Comparison of ENCODE assay signal across 23 mouse cellular contexts in genomic region chr1:67184134-67184533, GRCm38 (mm10).
DNase-seq lines count a peak whose midpoint lies in the region; ATAC-seq and TF ChIP-seq lines count a peak whose summit lies in the region.
"Had no signal": no experiment of that assay in that cellular context is flagged by ENCODE, and none has a peak within 500 bp of the region (broad histone marks: within the 10 kb centered on the region; RNA-seq: fewer than 3 reads in every experiment).

No protein-coding gene starts in this region.

- no peak overlapping the region for H3K27ac ChIP-seq in kidney, adult 2 months (ENCODE audit: insufficient read depth, low read depth, low read length)
- no peak overlapping the region for H3K27ac ChIP-seq in kidney, embryonic 15.5 days
- H3K27ac ChIP-seq in kidney, postnatal 0 days: no peak overlapping the region
- H3K27ac ChIP-seq: embryonic facial prominence, embryonic 12.5 days; embryonic facial prominence, embryonic 15.5 days; gastrocnemius, adult 2 months; hindbrain, embryonic 12.5 days; hindbrain, embryonic 15.5 days had no signal

- no peak for TF ChIP-seq CTCF in kidney, adult 2 months (conservative IDR thresholded peaks at IDR 0.05; ENCODE audit: insufficient read depth, insufficient read length, low read depth, low read length)
- no peak for TF ChIP-seq CTCF in kidney, postnatal 0 days (IDR thresholded peaks at IDR 0.05; ENCODE audit: low read depth)

- no peaks in the 10 kb centered on the region for H3K27me3 ChIP-seq in kidney, adult 2 months (replicated peaks; ENCODE audit: control insufficient read depth, insufficient read depth, low read length)
- no peaks in the 10 kb centered on the region for H3K27me3 ChIP-seq in kidney, embryonic 15.5 days
- no peaks in the 10 kb centered on the region for H3K27me3 ChIP-seq in kidney, postnatal 0 days (ENCODE audit: insufficient read depth, low read length)
- H3K27me3 ChIP-seq: embryonic facial prominence, embryonic 12.5 days; embryonic facial prominence, embryonic 15.5 days; hindbrain, embryonic 12.5 days; hindbrain, embryonic 15.5 days had no signal

- WGBS in kidney, adult 2 months: 32% methylated on average over 3 of the region's 3 CpGs
- WGBS in kidney, embryonic 15.5 days: 51% methylated on average over 3 of the region's 3 CpGs
- 39% methylated on average over 3 of the region's 3 CpGs for WGBS in kidney, postnatal 0 days

- peak; percentile 84 for ATAC-seq in kidney, embryonic 15.5 days (replicated peaks; ENCODE audit: low FRiP score)
- no peak for ATAC-seq in kidney, postnatal 0 days (replicated peaks; ENCODE audit: low FRiP score, low read depth)
- ATAC-seq: activated CD4-positive, CD25-positive, alpha-beta regulatory T cell, adult 4 months; CD4-positive, CD25-positive, alpha-beta regulatory T cell, adult 4 months had no signal

- no peak overlapping the region for H3K4me2 ChIP-seq in kidney, embryonic 15.5 days
- H3K4me2 ChIP-seq in kidney, postnatal 0 days (ENCODE audit: low read length): no peak overlapping the region
- H3K4me2 ChIP-seq: embryonic facial prominence, embryonic 12.5 days; embryonic facial prominence, embryonic 15.5 days; heart, embryonic 11.5 days; hindbrain, embryonic 12.5 days; hindbrain, embryonic 15.5 days had no signal

- TF ChIP-seq POLR2A in kidney, adult 2 months (IDR thresholded peaks at IDR 0.05; ENCODE audit: low read depth, low read length): no peak

- DNase-seq in kidney, adult 2 months: peak; percentile 15
- no peak for DNase-seq in kidney, adult 8-10 months
- DNase-seq in kidney, postnatal 14 days: no peak
- DNase-seq in kidney, postnatal 0 days (ENCODE audit: low spot score): peak; percentile 19
- no peak for DNase-seq in spleen, adult 12 weeks (ENCODE audit: low spot score)
- DNase-seq: adrenal gland, postnatal 10 days; adrenal gland, postnatal 36 days; cerebellum, adult 11 months; cerebellum, adult 2 months; cerebellum, adult 9-11 months; cerebellum, postnatal 25 days; gastrocnemius, adult 2 months; gastrocnemius, postnatal 14 days; heart, adult 11 months had no signal

- no peaks in the 10 kb centered on the region for H3K4me1 ChIP-seq in kidney, adult 2 months (ENCODE audit: control insufficient read depth, insufficient read depth, low read length)
- H3K4me1 ChIP-seq in kidney, embryonic 15.5 days: peaks cover 7% of the 10 kb centered on the region; the same call in 1 of the 2 replicates
- H3K4me1 ChIP-seq in kidney, postnatal 0 days (replicated peaks; ENCODE audit: insufficient read depth, low read length): no peaks in the 10 kb centered on the region
- H3K4me1 ChIP-seq: embryonic facial prominence, embryonic 12.5 days; embryonic facial prominence, embryonic 15.5 days; hindbrain, embryonic 12.5 days; hindbrain, embryonic 15.5 days had no signal

- no peak overlapping the region for H3K4me3 ChIP-seq in kidney, adult 2 months (ENCODE audit: insufficient read depth, low read depth, low read length)
- H3K4me3 ChIP-seq in kidney, embryonic 15.5 days (replicated peaks): no peak overlapping the region
- H3K4me3 ChIP-seq in kidney, postnatal 0 days (replicated peaks; ENCODE audit: low read depth, low read length): no peak overlapping the region
- H3K4me3 ChIP-seq: embryonic facial prominence, embryonic 12.5 days; embryonic facial prominence, embryonic 15.5 days; gastrocnemius, adult 2 months; hindbrain, embryonic 12.5 days; hindbrain, embryonic 15.5 days had no signal

- no peaks in the 10 kb centered on the region for H3K36me3 ChIP-seq in kidney, adult 2 months (ENCODE audit: control insufficient read depth, insufficient read depth, low read length)
- H3K36me3 ChIP-seq in kidney, embryonic 15.5 days: no peaks in the 10 kb centered on the region
- no peaks in the 10 kb centered on the region for H3K36me3 ChIP-seq in kidney, postnatal 0 days (ENCODE audit: insufficient read depth, low read length)
- H3K36me3 ChIP-seq: embryonic facial prominence, embryonic 12.5 days; embryonic facial prominence, embryonic 15.5 days; hindbrain, embryonic 12.5 days; hindbrain, embryonic 15.5 days had no signal

- H3K9ac ChIP-seq in kidney, embryonic 15.5 days: no peak overlapping the region
- no peak overlapping the region for H3K9ac ChIP-seq in kidney, postnatal 0 days (ENCODE audit: low read depth, low read length)
- H3K9ac ChIP-seq: embryonic facial prominence, embryonic 12.5 days; embryonic facial prominence, embryonic 15.5 days; forebrain, postnatal 0 days; hindbrain, embryonic 12.5 days; hindbrain, embryonic 15.5 days had no signal

- no peaks in the 10 kb centered on the region for H3K9me3 ChIP-seq in kidney, embryonic 15.5 days (replicated peaks)
- H3K9me3 ChIP-seq in kidney, postnatal 0 days (replicated peaks; ENCODE audit: low read length): no peaks in the 10 kb centered on the region
- H3K9me3 ChIP-seq: embryonic facial prominence, embryonic 12.5 days; embryonic facial prominence, embryonic 15.5 days; hindbrain, embryonic 12.5 days; hindbrain, embryonic 15.5 days had no signal

Comparison
In these comparisons a context has a peak if more than half of its experiments do, and no peak if none do; other contexts are left out.
1. DNase-seq: peak in kidney, adult 2 months (single experiment) and kidney, postnatal 0 days (single experiment); none in kidney, adult 8-10 months (0 of 2), kidney, postnatal 14 days (single experiment) and spleen, adult 12 weeks (single experiment).